Mouse (Mus musculus) hindbrain, embryonic 10.5 days (tissue): ENCODE results near the gene Pnpo. TPM values are rescaled to one million over a fixed set of nuclear protein-coding genes. Genes with fewer than 3 reads are reported as not detected.

Experiments
- DNase-seq: peaks from one replicate; pipeline ENCODE4 v3.0.0-alpha.2; 2017; ENCODE audit warnings: low spot score
- H3K27ac ChIP-seq: fragments of 300-500 bp; sonication (generic); 2 replicates; pipeline ENCODE4 v1.5.1; 2016; ENCODE audit warnings: mild to moderate bottlenecking, moderate library complexity
- H3K27me3 ChIP-seq: fragments of 300-500 bp; sonication (generic); 2 replicates; pipeline ENCODE4 v1.6.1; 2016; ENCODE audit warnings: mild to moderate bottlenecking; ENCODE audit not compliant: poor library complexity, insufficient read depth, severe bottlenecking
- H3K36me3 ChIP-seq: fragments of 300-500 bp; sonication (generic); 2 replicates; pipeline ENCODE4 v1.6.1; 2016; ENCODE audit warnings: mild to moderate bottlenecking, moderate library complexity
- H3K4me1 ChIP-seq: fragments of 300-500 bp; sonication (generic); replicated peaks from 2 replicates; pipeline ENCODE4 v1.6.1; 2016; ENCODE audit warnings: mild to moderate bottlenecking
- H3K4me3 ChIP-seq: fragments of 300-500 bp; sonication (generic); 2 replicates; pipeline ENCODE4 v1.5.1; 2016; ENCODE audit warnings: mild to moderate bottlenecking, moderate library complexity
- H3K9me3 ChIP-seq: fragments of 300-500 bp; sonication (generic); 2 replicates; pipeline ENCODE4 v1.6.1; 2016; ENCODE audit warnings: mild to moderate bottlenecking, moderate library complexity
- whole genome bisulfite sequencing: fragments of 180-500 bp; shearing (Covaris S2); methylation state at CpG from one replicate; pipeline ENCODE4 v1.1.7; 2016; 5-methylcytosine and 5-hydroxymethylcytosine counted together
- polyA plus RNA-seq: library from polyadenylated mRNA; unstranded; fragments of >200 nt; fragmentation: Nextera tagmentation; extraction: Ambion mirVana; gene quantifications from 2 replicates; pipeline ENCODE4 v1.2.1, GENCODE M21; 2016

Pnpo gene
- polyA plus RNA-seq = 31.4 and 36.4 TPM in 2 replicates

GRCm38 (mm10) chr11:96943746-96944304 is at the start of gene Pnpo:
Gene Pnpo (minus strand): TSS chr11:96943986.
- Histone ChIP-seq H3K27ac (peak within 1 kb of the TSS; percentile 84), H3K36me3 (peaks cover 5% of the 10 kb centered on the region), H3K27me3 (peaks cover 17% of the 10 kb centered on the region; the same call in 1 of the 2 replicates), H3K4me3 (peak within 1 kb of the TSS; percentile 66), H3K4me1 (peaks cover 22% of the 10 kb centered on the region), H3K9me3 (no peaks in the 10 kb centered on the region)
- DNase-seq = peak; percentile 90
- WGBS = under 1% methylated on average over 29 of the region's 29 CpGs

DNA sequence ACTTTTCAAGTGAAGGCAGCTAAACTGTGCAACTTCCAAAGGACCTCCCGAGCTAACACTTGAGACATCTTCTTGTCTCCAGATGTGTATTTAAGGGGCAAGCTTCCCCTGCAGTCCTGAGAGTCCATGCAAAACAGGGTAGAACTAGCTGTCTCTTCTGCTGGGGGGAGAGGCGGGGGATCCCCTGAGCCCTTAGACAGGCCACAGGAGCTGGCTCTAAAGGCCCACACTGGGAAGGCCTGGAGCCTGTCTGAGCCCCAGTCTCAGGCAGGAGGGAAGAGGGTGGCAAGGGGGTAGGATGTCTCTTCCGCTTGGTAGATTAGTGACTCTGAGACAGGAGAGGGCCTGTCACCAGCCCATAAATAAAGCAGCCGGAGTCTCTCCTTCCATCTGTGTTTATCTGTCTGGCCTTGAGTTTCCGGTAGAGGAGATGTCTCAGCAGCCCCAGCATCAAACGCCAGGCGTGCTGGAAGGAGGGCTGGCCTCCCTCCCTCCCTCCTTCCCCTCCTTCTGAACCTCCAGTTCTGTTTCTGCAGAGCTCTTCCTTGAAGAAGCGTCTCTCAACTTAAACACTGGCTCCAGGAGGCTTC is 49.0 kb upstream of the Pnpo start:
- peaks cover 66% of the 10 kb centered on the region for H3K27me3 ChIP-seq

GRCm38 (mm10) chr11:96991501-96991900 is 47.7 kb upstream of the Pnpo start:
- peaks cover 67% of the 10 kb centered on the region for H3K27me3 ChIP-seq
- H3K9me3 ChIP-seq = no peaks in the 10 kb centered on the region
- no peaks in the 10 kb centered on the region for H3K36me3 ChIP-seq
- 79% methylated on average over 5 of the region's 5 CpGs for WGBS
- DNase-seq = no peak
- no peak overlapping the region for H3K4me3 ChIP-seq
- peaks cover 64% of the 10 kb centered on the region for H3K4me1 ChIP-seq
- no peak overlapping the region for H3K27ac ChIP-seq

More for the DNA sequence above, 49.0 kb upstream of the Pnpo start:
- Histone ChIP-seq H3K4me1 (peaks cover 72% of the 10 kb centered on the region), H3K4me3 (no peak overlapping the region), H3K36me3 (no peaks in the 10 kb centered on the region), H3K9me3 (no peaks in the 10 kb centered on the region), H3K27ac (peak overlapping the region; percentile 66)
- 43% methylated on average over 8 of the region's 8 CpGs for WGBS
- no peak for DNase-seq

DNA sequence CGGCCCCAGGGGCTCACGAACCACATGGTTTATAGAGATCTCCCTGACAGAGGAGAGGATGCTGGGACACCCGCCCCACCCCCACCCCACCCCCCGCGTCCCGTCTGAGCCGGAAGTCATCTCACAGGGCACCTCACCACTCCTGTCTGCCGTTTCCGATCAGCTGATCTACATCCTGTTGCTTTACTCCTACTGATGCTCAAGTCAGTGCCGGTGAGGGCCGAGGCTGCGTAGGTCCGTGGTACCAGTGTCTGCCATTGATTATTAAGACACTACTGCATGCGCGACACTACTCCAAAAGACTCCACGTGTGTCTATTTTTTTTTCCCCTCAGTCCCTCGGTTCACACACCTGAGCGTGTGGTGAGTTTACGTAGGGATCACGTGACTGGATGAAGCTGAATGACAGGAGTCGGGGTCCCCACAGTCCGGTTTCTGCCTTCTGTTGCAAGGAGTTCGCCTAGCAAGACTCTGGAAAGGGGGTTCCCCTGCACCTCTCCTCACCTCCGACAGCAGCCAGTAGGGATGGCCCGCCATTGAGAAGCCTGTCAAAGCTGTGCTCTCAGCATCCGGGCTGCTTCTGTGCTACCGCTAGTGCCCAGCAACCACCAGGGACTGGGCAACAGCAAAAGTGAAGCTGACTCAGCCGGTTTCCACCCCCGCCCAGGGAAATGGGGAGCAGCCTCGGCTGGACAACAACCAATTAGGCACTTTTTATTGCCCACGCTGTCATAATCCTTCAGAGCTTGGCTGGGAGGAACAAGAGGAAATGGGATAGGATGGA is 44.3 kb upstream of the Pnpo start:
- 9% methylated on average over 31 of the region's 31 CpGs for WGBS
- Histone ChIP-seq H3K27me3 (peaks cover 71% of the 10 kb centered on the region), H3K9me3 (no peaks in the 10 kb centered on the region), H3K4me1 (peaks cover 43% of the 10 kb centered on the region), H3K4me3 (peak overlapping the region; percentile 43), H3K36me3 (no peaks in the 10 kb centered on the region), H3K27ac (peak overlapping the region; percentile 30; the same call in 1 of the 2 replicates)
- no peak for DNase-seq

DNA sequence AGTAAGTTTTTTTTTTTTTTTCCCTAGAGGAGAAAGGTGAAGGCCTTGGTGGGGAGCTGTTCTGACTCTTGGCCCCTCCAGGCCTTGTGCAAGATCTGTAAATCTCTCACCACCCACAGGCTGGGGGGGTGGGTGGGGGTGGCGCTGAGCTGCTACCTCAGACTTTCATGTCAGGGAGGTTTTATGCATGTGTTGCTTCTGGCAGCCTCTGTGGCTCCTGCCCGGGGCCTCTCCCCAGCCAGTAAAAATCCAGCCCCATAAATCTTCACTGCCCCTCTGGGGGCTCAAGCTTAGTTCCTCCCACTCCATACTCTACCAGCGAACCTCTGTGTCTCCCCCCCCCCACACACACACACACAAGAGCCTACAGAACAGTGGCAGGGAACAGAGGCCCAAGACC is 42.7 kb upstream of the Pnpo start:
- H3K27me3 ChIP-seq = peaks cover 83% of the 10 kb centered on the region
- H3K9me3 ChIP-seq = no peaks in the 10 kb centered on the region
- WGBS = 47% methylated on average over 3 of the region's 3 CpGs
- no peak for DNase-seq
- no peak overlapping the region for H3K27ac ChIP-seq
- peaks cover 37% of the 10 kb centered on the region for H3K4me1 ChIP-seq
- no peaks in the 10 kb centered on the region for H3K36me3 ChIP-seq
- H3K4me3 ChIP-seq = no peak overlapping the region

- WGBS = 22% methylated on average over 4 of the region's 4 CpGs
Observed at GRCm38 (mm10) chr11:96984903-96985302, 41.1 kb upstream of the Pnpo start.

DNA sequence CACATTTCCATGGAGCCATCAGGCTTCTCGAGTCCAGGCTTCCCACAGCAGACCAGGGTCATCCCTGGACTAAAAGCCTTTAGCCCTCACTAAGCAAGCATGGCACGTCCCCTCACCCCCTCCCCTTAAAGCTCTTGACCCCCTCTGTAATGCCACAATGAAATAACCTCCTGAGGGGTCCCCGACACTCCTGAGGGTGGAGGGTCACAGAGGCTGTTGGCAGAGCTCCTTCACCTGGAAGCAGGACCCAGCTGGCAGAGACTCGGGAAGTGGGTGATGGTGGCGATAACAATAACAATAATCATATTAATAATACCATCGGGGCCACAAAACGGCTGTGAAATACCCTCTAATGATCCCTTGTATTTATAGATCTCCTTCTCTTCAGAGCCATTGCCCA is 39.1 kb upstream of the Pnpo start, which contains the start of gene Sp2:
Gene Sp2 (minus strand): TSS at position 101 of the 400 bp plus-strand sequence.
- Histone ChIP-seq H3K36me3 (no peaks in the 10 kb centered on the region), H3K27me3 (peaks cover 64% of the 10 kb centered on the region), H3K4me3 (peak within 1 kb of the TSS; percentile 24), H3K27ac (0 out of 2 replicates have a peak within 1 kb of the TSS, but pooled peaks have one; percentile 18), H3K9me3 (no peaks in the 10 kb centered on the region), H3K4me1 (peaks cover 41% of the 10 kb centered on the region)
- no peak for DNase-seq
- 80% methylated on average over 7 of the region's 7 CpGs for whole genome bisulfite sequencing

More at GRCm38 (mm10) chr11:96984903-96985302, 41.1 kb upstream of the Pnpo start:
- no peaks in the 10 kb centered on the region for H3K9me3 ChIP-seq
- peaks cover 35% of the 10 kb centered on the region for H3K4me1 ChIP-seq
- peaks cover 85% of the 10 kb centered on the region for H3K27me3 ChIP-seq
- H3K4me3 ChIP-seq = no peak overlapping the region
- no peak overlapping the region; the same call in 1 of the 2 replicates for H3K27ac ChIP-seq
- DNase-seq = no peak
- H3K36me3 ChIP-seq = no peaks in the 10 kb centered on the region

GRCm38 (mm10) chr11:96982355-96982754 is 38.6 kb upstream of the Pnpo start:
- WGBS = 3% methylated on average over 7 of the region's 7 CpGs
- peaks cover 36% of the 10 kb centered on the region for H3K4me1 ChIP-seq
- H3K27me3 ChIP-seq = peaks cover 59% of the 10 kb centered on the region
- H3K9me3 ChIP-seq = no peaks in the 10 kb centered on the region
- H3K27ac ChIP-seq = no peak overlapping the region
- H3K36me3 ChIP-seq = no peaks in the 10 kb centered on the region
- peak overlapping the region; percentile 24 for H3K4me3 ChIP-seq
- peak; percentile 83 for DNase-seq

- WGBS = 70% methylated on average over 15 of the region's 15 CpGs
- Histone ChIP-seq H3K9me3 (no peaks in the 10 kb centered on the region), H3K4me1 (peaks cover 38% of the 10 kb centered on the region), H3K27me3 (peaks cover 50% of the 10 kb centered on the region), H3K36me3 (no peaks in the 10 kb centered on the region), H3K27ac (no peak overlapping the region), H3K4me3 (no peak overlapping the region)
- no peak for DNase-seq
Observed at GRCm38 (mm10) chr11:96981461-96981860, 37.7 kb upstream of the Pnpo start.

DNA sequence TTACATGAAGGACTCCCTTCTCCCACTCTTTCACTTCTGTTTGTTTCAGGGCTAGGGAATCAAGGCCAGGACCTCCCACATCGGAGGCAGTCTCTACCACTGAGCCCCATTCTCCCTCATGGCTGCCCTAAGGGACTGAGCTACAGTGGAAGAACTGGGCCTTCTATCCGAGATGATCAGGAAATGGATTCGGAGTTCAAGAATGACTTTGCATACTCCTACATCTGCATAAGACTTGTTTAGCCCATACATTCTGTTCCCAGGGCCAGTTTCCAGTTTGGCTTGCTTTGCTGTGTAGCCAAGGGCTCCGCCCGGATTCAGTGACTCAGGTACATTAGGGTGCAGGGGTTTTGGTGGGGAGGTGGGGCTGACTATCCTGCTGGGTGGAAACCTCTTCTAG is 36.2 kb upstream of the Pnpo start:
- H3K4me1 ChIP-seq = peaks cover 47% of the 10 kb centered on the region
- 80% methylated on average over 5 of the region's 5 CpGs for WGBS
- peaks cover 36% of the 10 kb centered on the region for H3K27me3 ChIP-seq
- H3K36me3 ChIP-seq = no peaks in the 10 kb centered on the region
- DNase-seq = no peak
- H3K27ac ChIP-seq = no peak overlapping the region
- H3K9me3 ChIP-seq = no peaks in the 10 kb centered on the region
- no peak overlapping the region for H3K4me3 ChIP-seq

DNA sequence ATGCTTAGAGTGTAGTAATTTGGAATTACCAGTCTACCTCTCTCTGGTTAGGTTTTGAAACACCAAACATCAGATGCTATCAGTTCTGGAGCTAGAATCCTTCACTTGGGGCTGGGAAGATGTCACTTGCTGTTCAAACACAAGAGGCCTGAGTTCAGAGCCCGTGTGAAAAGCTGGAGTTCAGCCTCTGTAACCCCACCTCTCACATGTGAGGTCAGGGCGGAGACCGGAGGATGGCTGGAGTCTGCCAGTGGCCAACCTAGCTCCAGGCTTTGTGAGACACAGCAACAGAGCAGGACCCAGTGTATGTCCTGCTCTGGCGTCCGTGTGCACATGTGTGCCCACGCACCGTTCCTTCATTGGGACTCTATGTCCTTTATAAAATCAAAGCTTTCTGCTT is 35.5 kb upstream of the Pnpo start:
- H3K4me3 ChIP-seq = no peak overlapping the region
- no peak for DNase-seq
- no peaks in the 10 kb centered on the region for H3K36me3 ChIP-seq
- 83% methylated on average over 7 of the region's 7 CpGs for WGBS
- H3K4me1 ChIP-seq = peaks cover 41% of the 10 kb centered on the region
- no peak overlapping the region for H3K27ac ChIP-seq
- no peaks in the 10 kb centered on the region for H3K9me3 ChIP-seq
- peaks cover 29% of the 10 kb centered on the region for H3K27me3 ChIP-seq

GRCm38 (mm10) chr11:96978401-96979246 is 34.8 kb upstream of the Pnpo start:
- WGBS = 35% methylated on average over 17 of the region's 17 CpGs
- H3K27me3 ChIP-seq = peaks cover 22% of the 10 kb centered on the region
- DNase-seq = no peak
- peak overlapping the region; percentile 89 for H3K4me3 ChIP-seq
- H3K9me3 ChIP-seq = no peaks in the 10 kb centered on the region
- peaks cover 43% of the 10 kb centered on the region for H3K4me1 ChIP-seq
- H3K27ac ChIP-seq = peak overlapping the region; percentile 89
- peaks cover 5% of the 10 kb centered on the region for H3K36me3 ChIP-seq
